Mouse (Mus musculus) left cerebral cortex, postnatal 36 days (tissue): ENCODE data around the gene Gm21818. TPM values are rescaled to one million over a fixed set of nuclear protein-coding genes. Genes with fewer than 3 reads are reported as not detected.
"Not testable (repeated sequence)": the region's sequence is repeated elsewhere in the genome, so short reads cannot be mapped to it uniquely, and the experiment has no call there.

ENCODE experiments used
- DNase-seq, 2 experiments: peaks; one replicate each; pipeline ENCODE4 v3.0.0; 2021 to 2022; ENCODE audit warnings: low spot score in 2 of 2, mixed read lengths in 1 of 2
- intact Hi-C: fragments of 180-260 bp; cut with DNase I; formaldehyde crosslinking; loops from one replicate; pipeline ENCODE4 v1.15.1; 2025
- total RNA-seq, 2 experiments: library from RNA; stranded (reverse); gene quantifications; 2 replicates each; pipeline ENCODE4 v1.2.3; 2021

Gm21818 gene
- not detected for total RNA-seq

GRCm38 (mm10) chr13:120172133-120172532, at the start of gene Gm21818:
TSS of gene Gm21818 (plus strand) at chr13:120172433.
- intact Hi-C loops, DNase-seq: not testable (repeated sequence)

GRCm38 (mm10) chr13:120139946-120140345, 32.3 kb upstream of the Gm21818 start, which contains the start of gene Gm20767:
TSS of gene Gm20767 (plus strand) at chr13:120140246.
- intact Hi-C loops, result not testable (repeated sequence)

GRCm38 (mm10) chr13:120142348-120142747, 29.9 kb upstream of the Gm21818 start:
- intact Hi-C loops, DNase-seq: not testable (repeated sequence)

More at GRCm38 (mm10) chr13:120139946-120140345, 32.3 kb upstream of the Gm21818 start, which contains the start of gene Gm20767:
- DNase-seq, result not testable (repeated sequence)

GRCm38 (mm10) chr13:120149660-120150407, 22.4 kb upstream of the Gm21818 start:
- intact Hi-C loops, DNase-seq: not testable (repeated sequence)

- intact Hi-C loops, DNase-seq: not testable (repeated sequence)
Observed at GRCm38 (mm10) chr13:120150589-120150988, 21.6 kb upstream of the Gm21818 start.

GRCm38 (mm10) chr13:120168301-120168700, 3.9 kb upstream of the Gm21818 start:
- DNase-seq, intact Hi-C loops: not testable (repeated sequence)

GRCm38 (mm10) chr13:120196189-120196821, 24.1 kb downstream of the Gm21818 start:
- intact Hi-C loops, DNase-seq: not testable (repeated sequence)

- DNase-seq, intact Hi-C loops: not testable (repeated sequence)
Observed at GRCm38 (mm10) chr13:120215847-120216246, 43.6 kb downstream of the Gm21818 start, which contains the start of gene Gm21762. TSS of gene Gm21762 (minus strand) at chr13:120215947.

- DNase-seq, intact Hi-C loops: not testable (repeated sequence)
Observed at GRCm38 (mm10) chr13:120220922-120221321, 48.7 kb downstream of the Gm21818 start.

GRCm38 (mm10) chr13:120223012-120223659, 50.9 kb downstream of the Gm21818 start:
- DNase-seq, intact Hi-C loops: not testable (repeated sequence)

Other genes starting within 250 kb of the Gm21818 start
- gene Gm21761, start 243.2 kb upstream of the Gm21818 start, total RNA-seq, result not detected
- not detected for gene B020031M17Rik, start 221.6 kb upstream of the Gm21818 start, total RNA-seq
- not detected for gene Gm36079, start 145.4 kb upstream of the Gm21818 start, total RNA-seq
- under 1 TPM in 1 of 2 experiments, not detected in 1; 0.20 TPM for gene Gm21188, start 120.2 kb upstream of the Gm21818 start, total RNA-seq
- gene Gm20767, start 32.2 kb upstream of the Gm21818 start, total RNA-seq, result not detected
- gene Gm21762, start 43.5 kb downstream of the Gm21818 start, total RNA-seq, result not detected
- gene Gm21731, start 66.7 kb downstream of the Gm21818 start, total RNA-seq, result not detected
- not detected for gene AF067061, start 90.7 kb downstream of the Gm21818 start, total RNA-seq
- not detected for gene BC147527, start 128.0 kb downstream of the Gm21818 start, total RNA-seq
- gene Tcstv3, start 144.4 kb downstream of the Gm21818 start, total RNA-seq, result not detected